Mouse (Mus musculus) MEL (cell line): Measurements from ENCODE around the gene Col15a1. TPM values are rescaled to one million over a fixed set of nuclear protein-coding genes. Genes with fewer than 3 reads are reported as not detected.

ENCODE experiments used
- DNase-seq: peaks from one replicate; pipeline ENCODE4 v3.0.0; 2011; ENCODE audit warnings: low read depth, low spot score
- H3K27ac ChIP-seq: 2 replicates; pipeline ENCODE4 v1.5.1; 2012; ENCODE audit warnings: low read depth, mild to moderate bottlenecking, control low read depth, low read length, moderate library complexity; ENCODE audit not compliant: control insufficient read depth
- H3K27me3 ChIP-seq, 2 experiments: fragments of 150-350 bp in 1 of 2; sonication (generic) in 1 of 2; 2 replicates each; pipeline ENCODE4 v1.6.1; 2012; ENCODE audit warnings: low read length in 2 of 2, mild to moderate bottlenecking in 2 of 2, improper control_type of control experiment in 1 of 2, moderate library complexity in 1 of 2; ENCODE audit not compliant: insufficient read depth in 2 of 2, control insufficient read depth in 1 of 2
- H3K36me3 ChIP-seq, 2 experiments: 2 replicates each; pipeline ENCODE4 v1.6.1; 2012 to 2014; ENCODE audit warnings: low read length in 2 of 2, improper control_type of control experiment in 1 of 2, inconsistent platforms in 1 of 2, mild to moderate bottlenecking in 1 of 2; ENCODE audit not compliant: insufficient read depth in 2 of 2, control insufficient read depth in 1 of 2
- H3K4me1 ChIP-seq, 2 experiments: fragments of 150-350 bp in 1 of 2; sonication (generic) in 1 of 2; 2 replicates each; pipeline ENCODE4 v1.6.1; 2012; ENCODE audit warnings: low read length in 2 of 2, improper control_type of control experiment in 1 of 2, mild to moderate bottlenecking in 1 of 2; ENCODE audit not compliant: insufficient read depth in 2 of 2, control insufficient read depth in 1 of 2
- H3K4me3 ChIP-seq, 2 experiments: fragments of 150-350 bp in 1 of 2; sonication (generic) in 1 of 2; 2 replicates each; pipeline ENCODE4 v1.5.1; 2012; ENCODE audit warnings: low read depth in 2 of 2, low read length in 2 of 2, mild to moderate bottlenecking in 2 of 2, moderate library complexity in 2 of 2, control low read depth in 1 of 2, improper control_type of control experiment in 1 of 2; ENCODE audit not compliant: control insufficient read depth in 1 of 2, insufficient read depth in 1 of 2
- H3K79me2 ChIP-seq: 2 replicates; pipeline ENCODE4 v1.6.1; 2012; ENCODE audit warnings: mild to moderate bottlenecking, low read length, moderate library complexity; ENCODE audit not compliant: control insufficient read depth, poor library complexity, insufficient read depth
- H3K9ac ChIP-seq: 2 replicates; pipeline ENCODE4 v1.6.1; 2012; ENCODE audit warnings: low read depth, mild to moderate bottlenecking, control low read depth, low read length, moderate library complexity; ENCODE audit not compliant: control insufficient read depth, poor library complexity, severe bottlenecking
- H3K9me3 ChIP-seq: fragments of 150-350 bp; sonication (generic); replicated peaks from 2 replicates; pipeline ENCODE4 v1.6.1; 2012; ENCODE audit warnings: mild to moderate bottlenecking, low read length, improper control_type of control experiment, moderate library complexity; ENCODE audit not compliant: insufficient read depth
- CHD2 ChIP-seq: IDR thresholded peaks from 2 replicates; pipeline ENCODE4 v1.6.1; 2011; ENCODE audit warnings: low read length, improper control_type of control experiment
- CTCF ChIP-seq, 3 experiments: IDR thresholded peaks in 2 of 3; conservative IDR thresholded peaks in 1 of 3; 2 replicates each; pipeline ENCODE4 v1.5.1; 2011 to 2012; ENCODE audit warnings: low read length in 3 of 3, low read depth in 2 of 3, mild to moderate bottlenecking in 2 of 3, improper control_type of control experiment in 1 of 3, inconsistent platforms in 1 of 3, mixed read lengths in 1 of 3, moderate library complexity in 1 of 3; ENCODE audit not compliant: control insufficient read depth in 1 of 3, insufficient read depth in 1 of 3, poor library complexity in 1 of 3, severe bottlenecking in 1 of 3
- E2F4 ChIP-seq: IDR thresholded peaks from 2 replicates; pipeline ENCODE4 v1.6.1; 2011; ENCODE audit warnings: low read depth, low read length, improper control_type of control experiment, borderline replicate concordance
- ELF1 ChIP-seq: IDR thresholded peaks from 2 replicates; pipeline ENCODE4 v1.6.1; 2014; ENCODE audit warnings: low read depth, mild to moderate bottlenecking, inconsistent platforms, low read length, improper control_type of control experiment, moderate library complexity
- ETS1 ChIP-seq: IDR thresholded peaks from 2 replicates; pipeline ENCODE4 v1.6.1; 2012; ENCODE audit warnings: low read depth, mild to moderate bottlenecking, inconsistent platforms, low read length, improper control_type of control experiment, moderate library complexity
- GABPA ChIP-seq: IDR thresholded peaks from 2 replicates; pipeline ENCODE4 v1.6.1; 2012; ENCODE audit warnings: low read depth, mild to moderate bottlenecking, inconsistent platforms, low read length, improper control_type of control experiment, moderate library complexity
- HCFC1 ChIP-seq: IDR thresholded peaks from 2 replicates; pipeline ENCODE4 v1.6.1; 2012; ENCODE audit warnings: low read depth, mild to moderate bottlenecking, inconsistent platforms, low read length, improper control_type of control experiment, moderate library complexity
- JUND ChIP-seq: IDR thresholded peaks from 2 replicates; pipeline ENCODE4 v1.6.1; 2011; ENCODE audit warnings: low read depth, mild to moderate bottlenecking, improper control_type of control experiment, low read length
- KAT2A ChIP-seq: conservative IDR thresholded peaks from 2 replicates; pipeline ENCODE4 v1.6.1; 2012; ENCODE audit warnings: low read depth, low read length, improper control_type of control experiment, inconsistent platforms
- MAFK ChIP-seq: IDR thresholded peaks from 2 replicates; pipeline ENCODE4 v1.6.1; 2011; ENCODE audit warnings: low read depth, mild to moderate bottlenecking, low read length, improper control_type of control experiment, borderline replicate concordance
- MXI1 ChIP-seq: IDR thresholded peaks from 2 replicates; pipeline ENCODE4 v1.6.1; 2011; ENCODE audit warnings: mild to moderate bottlenecking, low read depth, low read length, improper control_type of control experiment
- MYB ChIP-seq: IDR thresholded peaks from 2 replicates; pipeline ENCODE4 v1.6.1; 2011; ENCODE audit warnings: mild to moderate bottlenecking, low read depth, low read length, improper control_type of control experiment
- MYC ChIP-seq: IDR thresholded peaks from 2 replicates; pipeline ENCODE4 v1.6.1; 2011; ENCODE audit warnings: low read depth, mild to moderate bottlenecking, low read length, improper control_type of control experiment, moderate library complexity
- POLR2A ChIP-seq, 2 experiments: IDR thresholded peaks; 2 replicates each; pipeline ENCODE4 v1.6.1; 2011 to 2012; ENCODE audit warnings: low read length in 2 of 2, mild to moderate bottlenecking in 2 of 2, control low read depth in 1 of 2, improper control_type of control experiment in 1 of 2, low read depth in 1 of 2, moderate library complexity in 1 of 2; ENCODE audit not compliant: control insufficient read depth in 1 of 2, insufficient read depth in 1 of 2, poor library complexity in 1 of 2
- POLR2AphosphoS2 ChIP-seq: IDR thresholded peaks from 2 replicates; pipeline ENCODE4 v1.6.1; 2011; ENCODE audit warnings: low read length, improper control_type of control experiment
- RAD21 ChIP-seq: IDR thresholded peaks from 2 replicates; pipeline ENCODE4 v1.6.1; 2011; ENCODE audit warnings: mild to moderate bottlenecking, low read depth, low read length, improper control_type of control experiment
- RCOR1 ChIP-seq: IDR thresholded peaks from 2 replicates; pipeline ENCODE4 v1.6.1; 2012; ENCODE audit warnings: low read depth, mild to moderate bottlenecking, inconsistent platforms, low read length, improper control_type of control experiment
- TAL1 ChIP-seq: IDR thresholded peaks from 2 replicates; pipeline ENCODE4 v1.6.1; 2012; ENCODE audit warnings: mild to moderate bottlenecking, inconsistent platforms, low read length, moderate library complexity, mixed read lengths
- TBP ChIP-seq: IDR thresholded peaks from 2 replicates; pipeline ENCODE4 v1.8.0; 2011; ENCODE audit warnings: low read depth, low read length, improper control_type of control experiment
- UBTF ChIP-seq: IDR thresholded peaks from 2 replicates; pipeline ENCODE4 v1.6.1; 2012; ENCODE audit warnings: low read depth, mild to moderate bottlenecking, inconsistent platforms, low read length, improper control_type of control experiment, moderate library complexity, borderline replicate concordance; ENCODE audit not compliant: insufficient read depth
- USF1 ChIP-seq: IDR thresholded peaks from 2 replicates; pipeline ENCODE4 v1.6.1; 2014; ENCODE audit warnings: low read depth, mild to moderate bottlenecking, inconsistent platforms, low read length, improper control_type of control experiment, moderate library complexity
- USF2 ChIP-seq, 2 experiments: IDR thresholded peaks; 2 replicates each; pipeline ENCODE4 v1.6.1; 2011 to 2012; ENCODE audit warnings: improper control_type of control experiment in 2 of 2, low read length in 2 of 2, borderline replicate concordance in 1 of 2, inconsistent platforms in 1 of 2, low read depth in 1 of 2, mild to moderate bottlenecking in 1 of 2; ENCODE audit not compliant: insufficient read depth in 1 of 2
- ZC3H11A ChIP-seq: IDR thresholded peaks from 2 replicates; pipeline ENCODE4 v1.6.1; 2012; ENCODE audit warnings: low read depth, mild to moderate bottlenecking, inconsistent platforms, low read length, improper control_type of control experiment
- ZMIZ1 ChIP-seq: IDR thresholded peaks from 2 replicates; pipeline ENCODE4 v1.6.1; 2012; ENCODE audit warnings: low read depth, mild to moderate bottlenecking, inconsistent platforms, low read length, improper control_type of control experiment, moderate library complexity
- ZNF384 ChIP-seq: IDR thresholded peaks from 2 replicates; pipeline ENCODE4 v1.6.1; 2012; ENCODE audit warnings: low read depth, mild to moderate bottlenecking, inconsistent platforms, low read length, improper control_type of control experiment
- polyA plus RNA-seq, 2 experiments: library from polyadenylated mRNA; stranded (reverse) in 1 of 2; unstranded in 1 of 2; fragments of >175 nt in 1 of 2; fragments of >200 nt in 1 of 2; gene quantifications; 2 replicates each; pipeline versions ENCODE4 v1.2.1 to v1.2.4; 2012; ENCODE audit warnings: low replicate concordance in 2 of 2, low read depth in 1 of 2; ENCODE audit not compliant: insufficient read length in 2 of 2, insufficient read depth in 1 of 2, missing spikeins in 1 of 2
- total RNA-seq: library from RNA; depleted of rRNA; stranded (reverse); fragments of 300-350 nt; gene quantifications from 2 replicates; pipeline ENCODE4 v1.2.3, GENCODE M21; 2012

Gene Col15a1
- total and polyA plus RNA-seq, 3 experiments, result 2.2 to 2.6 TPM; not detected in 1

- H3K4me1 ChIP-seq, result no peaks in the 10 kb centered on the region
- no peak overlapping the region for H3K9ac ChIP-seq
- no peak overlapping the region for H3K4me3 ChIP-seq
- no peak for DNase-seq
- no peak for TF ChIP-seq TAL1
- no peak for TF ChIP-seq USF2 (IDR thresholded peaks at IDR 0.05; ENCODE audit: borderline replicate concordance in 1 of 2, insufficient read depth in 1 of 2, low read depth in 1 of 2, low read length in 2 of 2)
- no peak for TF ChIP-seq MAFK
- TF ChIP-seq MYB, result no peak
- TF ChIP-seq ZC3H11A, result no peak
- no peak for TF ChIP-seq ELF1
- TF ChIP-seq USF1, result no peak
- TF ChIP-seq CHD2, result no peak
- no peaks in the 10 kb centered on the region for H3K9me3 ChIP-seq
- H3K27ac ChIP-seq, result no peak overlapping the region
- H3K27me3 ChIP-seq, result peaks cover 0 to 3% of the 10 kb centered on the region in 2 experiments; a peak in 1 of 4 replicates
- no peaks in the 10 kb centered on the region for H3K36me3 ChIP-seq
- no peaks in the 10 kb centered on the region for H3K79me2 ChIP-seq
Observed at GRCm38 (mm10) chr4:47177101-47177500, 30.9 kb upstream of the Col15a1 start.

DNA sequence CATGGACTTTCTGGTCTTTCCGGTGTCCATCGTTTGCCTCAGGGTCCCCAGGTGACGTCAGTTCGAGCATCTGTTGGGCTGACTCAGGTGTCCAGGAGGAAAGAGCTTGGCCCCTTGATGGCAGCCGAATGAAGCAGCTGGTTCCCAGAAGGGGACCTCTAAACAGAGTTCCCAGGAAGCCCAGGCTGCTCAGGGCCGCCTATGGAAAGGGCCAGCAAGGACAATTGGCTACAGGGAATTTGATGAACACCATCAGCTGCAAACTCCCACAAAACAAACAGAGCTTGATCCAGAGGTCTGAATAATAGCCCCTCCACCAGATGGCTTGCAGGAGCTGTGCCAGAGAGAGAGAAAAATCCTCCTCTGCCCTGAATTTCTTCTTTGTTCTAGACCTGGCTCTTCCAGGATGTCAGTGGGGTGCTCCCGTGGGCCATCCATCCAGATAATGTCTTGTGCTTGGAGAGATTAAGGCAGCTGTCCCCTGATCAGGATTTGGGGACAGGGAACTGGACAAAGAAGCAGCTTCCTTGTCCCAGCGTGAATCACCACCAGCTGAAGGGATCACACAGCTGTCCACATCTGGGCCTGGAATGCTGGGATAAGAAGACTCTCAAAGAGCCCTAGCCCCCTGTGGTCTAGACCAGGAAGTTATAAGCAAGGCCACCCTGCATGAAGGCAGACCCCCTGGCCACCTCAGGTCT lies 29.6 kb upstream of the Col15a1 start:
- H3K27ac ChIP-seq, result no peak overlapping the region
- H3K9me3 ChIP-seq, result no peaks in the 10 kb centered on the region
- no peak overlapping the region for H3K9ac ChIP-seq
- no peaks in the 10 kb centered on the region for H3K4me1 ChIP-seq
- TF ChIP-seq MYC (no peak), ZNF384 (no peak), ETS1 (no peak), TAL1 (no peak), POLR2AphosphoS2 (no peak), TBP (no peak), RCOR1 (no peak), UBTF (no peak), POLR2A (IDR thresholded peaks at IDR 0.05; ENCODE audit: control insufficient read depth in 1 of 2, insufficient read depth in 1 of 2, low read depth in 1 of 2, low read length in 2 of 2, poor library complexity in 1 of 2) (no peak), KAT2A (no peak), HCFC1 (no peak), GABPA (no peak), JUND (no peak), E2F4 (no peak), ZMIZ1 (no peak), MXI1 (no peak), RAD21 (no peak), CTCF (IDR thresholded peaks at IDR 0.05 in 2 of 3, conservative IDR thresholded peaks at IDR 0.05 in 1 of 3; ENCODE audit: control insufficient read depth in 1 of 3, insufficient read depth in 1 of 3, low read depth in 2 of 3, low read length in 3 of 3, poor library complexity in 1 of 3, severe bottlenecking in 1 of 3) (no peak), USF1 (no peak)
- TF ChIP-seq, all 39 proteins: peak for 0
- DNase-seq, result no peak
- Histone ChIP-seq H3K27me3 (peaks cover 0 to 3% of the 10 kb centered on the region in 2 experiments; a peak in 1 of 4 replicates), H3K36me3 (no peaks in the 10 kb centered on the region), H3K4me3 (no peak overlapping the region), H3K79me2 (no peaks in the 10 kb centered on the region)
